Mouse (Mus musculus) frontal cortex, postnatal 14 days (tissue): Measurements from ENCODE around the gene Abcg4.
"Not testable (repeated sequence)": the region's sequence is repeated elsewhere in the genome, so short reads cannot be mapped to it uniquely, and the experiment has no call there.

ENCODE experiments used
- DNase-seq, 2 experiments: peaks; one replicate each; pipeline ENCODE4 v3.0.0; 2022; ENCODE audit warnings: low spot score in 2 of 2

Abcg4 gene

DNA sequence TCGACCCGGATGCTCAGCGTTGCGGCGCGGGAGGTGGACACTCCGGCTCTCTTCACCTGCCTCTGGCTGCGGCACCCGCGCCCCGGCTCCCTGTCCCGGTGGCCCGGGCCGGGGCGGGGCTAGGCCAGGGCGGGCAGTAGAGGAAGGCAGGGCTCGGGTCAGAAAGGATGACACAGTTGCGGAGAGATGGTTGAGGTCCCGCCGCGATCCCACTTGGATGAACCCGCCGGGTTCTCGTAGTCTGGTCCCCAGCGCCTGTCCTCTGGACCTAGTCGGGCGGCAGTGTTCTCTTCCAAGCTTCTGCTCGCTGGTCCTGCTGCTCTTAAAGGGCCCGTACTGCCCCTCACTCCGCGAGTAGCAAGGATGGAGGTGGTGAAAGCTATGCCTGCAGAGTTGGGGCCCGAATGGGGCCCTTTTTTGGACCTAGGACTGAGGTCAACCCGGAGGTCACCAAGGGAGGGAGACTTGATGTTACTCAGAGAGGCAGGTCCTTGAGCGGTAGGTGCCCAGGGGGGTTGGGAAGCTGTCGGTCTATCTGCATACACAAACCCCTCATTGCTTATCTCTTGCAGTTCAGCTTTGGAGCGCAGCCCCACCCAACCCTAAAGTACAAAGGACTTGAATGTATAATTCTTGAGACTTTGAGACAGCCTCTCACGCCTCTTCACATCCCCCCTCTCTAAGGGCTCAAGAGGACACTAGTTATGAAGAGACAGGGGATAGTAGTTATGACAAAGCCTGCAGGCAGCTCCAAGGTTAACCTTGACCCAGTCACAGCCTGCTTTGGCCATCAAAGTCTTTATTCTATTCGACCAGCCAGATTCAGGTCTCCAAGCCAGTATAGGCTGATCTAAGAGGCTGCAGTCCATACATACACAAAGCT, at the start of gene Abcg4:
TSS of gene Abcg4 (minus strand) at position 540 of the 883 bp plus-strand sequence.
- peak in 1 of 2 experiments; percentile 53 for DNase-seq

DNA sequence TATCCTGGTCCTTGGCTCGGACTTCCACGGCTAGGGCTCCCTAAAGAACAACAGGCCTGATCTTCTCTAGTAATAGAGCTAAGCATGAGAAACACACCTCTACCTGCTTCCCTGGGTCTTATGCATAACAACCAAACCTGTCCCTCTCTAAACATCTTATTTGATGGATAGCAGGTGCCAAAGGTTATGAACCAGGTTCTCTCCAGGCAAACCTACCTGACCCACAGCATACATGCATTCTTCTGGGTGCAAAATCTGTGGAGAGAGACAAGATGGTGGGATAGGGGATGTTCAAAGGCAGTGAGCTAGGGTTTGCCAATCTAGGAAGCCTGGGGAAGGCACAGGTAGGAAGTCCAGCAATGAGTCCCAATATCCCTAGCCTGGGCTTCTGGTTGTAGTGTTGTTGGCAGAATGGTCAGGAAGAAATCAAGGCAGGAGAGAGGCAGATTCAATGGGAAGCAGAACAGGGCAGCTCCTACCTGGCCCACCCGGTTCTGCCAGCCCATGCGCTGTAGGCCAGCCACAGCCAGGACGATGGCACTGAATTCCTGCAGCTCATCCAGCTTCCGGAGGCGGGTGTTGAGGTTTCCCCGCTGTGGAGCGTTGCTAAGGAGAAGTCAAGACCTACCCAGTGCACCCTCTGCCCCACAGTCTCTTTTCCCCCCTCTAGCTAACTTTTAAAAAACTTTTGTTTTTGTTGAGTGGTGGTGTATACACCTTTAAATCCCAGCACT, 49.2 kb upstream of the Abcg4 start:
- no peak for DNase-seq

DNA sequence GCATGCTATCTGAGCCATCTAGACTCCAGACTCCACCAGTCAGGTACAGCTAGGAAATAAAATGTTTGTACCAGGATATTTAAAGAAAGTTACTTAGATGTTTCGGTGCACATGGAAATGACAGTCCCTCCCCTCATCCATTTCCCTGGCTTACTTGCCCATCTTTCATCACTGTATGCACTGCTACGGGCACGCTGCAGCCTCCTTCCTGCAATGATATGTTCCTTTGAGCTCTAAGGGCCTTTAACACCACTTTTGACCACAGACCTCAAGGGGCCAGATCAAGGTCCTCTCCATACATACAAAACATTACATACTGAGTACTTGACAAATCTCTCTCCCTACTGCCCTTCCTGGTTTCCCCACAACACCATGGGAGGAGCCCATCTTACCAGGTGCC, 48.5 kb upstream of the Abcg4 start:
- DNase-seq: no peak

DNA sequence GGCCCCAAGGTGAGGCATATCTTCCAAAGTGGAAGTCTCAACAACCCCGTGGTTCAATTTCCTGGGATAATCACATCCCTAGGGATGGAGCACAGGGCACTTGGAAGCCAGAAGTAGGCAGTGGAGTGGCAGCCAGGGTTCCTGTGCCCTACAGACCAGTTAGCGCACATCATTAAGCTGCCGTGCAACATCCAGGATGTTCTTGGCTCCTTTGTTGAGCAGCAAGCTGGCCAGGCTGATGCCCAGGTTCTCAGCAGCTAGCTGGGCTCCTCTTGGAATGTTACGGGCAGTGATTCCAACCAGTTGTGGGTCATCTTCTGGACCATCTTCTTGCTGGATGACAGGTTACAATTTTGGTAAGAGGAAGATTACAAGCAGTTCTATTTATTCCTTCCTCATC, 48.1 kb upstream of the Abcg4 start:
- not testable (repeated sequence) for DNase-seq

DNA sequence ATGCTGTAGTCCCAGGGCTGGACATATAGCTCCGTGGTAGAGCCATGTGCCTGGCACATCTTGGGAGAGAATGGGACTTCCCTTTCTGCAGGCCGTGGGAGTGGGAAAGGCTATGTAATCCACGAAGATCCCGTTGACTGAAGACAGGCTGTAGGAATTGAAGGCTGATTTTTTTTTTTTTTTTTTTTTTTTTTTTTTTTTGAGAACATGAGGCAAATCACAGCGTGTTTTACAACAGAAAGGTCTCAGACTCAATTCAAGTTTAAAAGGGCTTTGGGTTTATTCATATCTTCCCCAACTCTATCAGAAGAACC, 47.6 kb upstream of the Abcg4 start:
- no peak for DNase-seq

DNA sequence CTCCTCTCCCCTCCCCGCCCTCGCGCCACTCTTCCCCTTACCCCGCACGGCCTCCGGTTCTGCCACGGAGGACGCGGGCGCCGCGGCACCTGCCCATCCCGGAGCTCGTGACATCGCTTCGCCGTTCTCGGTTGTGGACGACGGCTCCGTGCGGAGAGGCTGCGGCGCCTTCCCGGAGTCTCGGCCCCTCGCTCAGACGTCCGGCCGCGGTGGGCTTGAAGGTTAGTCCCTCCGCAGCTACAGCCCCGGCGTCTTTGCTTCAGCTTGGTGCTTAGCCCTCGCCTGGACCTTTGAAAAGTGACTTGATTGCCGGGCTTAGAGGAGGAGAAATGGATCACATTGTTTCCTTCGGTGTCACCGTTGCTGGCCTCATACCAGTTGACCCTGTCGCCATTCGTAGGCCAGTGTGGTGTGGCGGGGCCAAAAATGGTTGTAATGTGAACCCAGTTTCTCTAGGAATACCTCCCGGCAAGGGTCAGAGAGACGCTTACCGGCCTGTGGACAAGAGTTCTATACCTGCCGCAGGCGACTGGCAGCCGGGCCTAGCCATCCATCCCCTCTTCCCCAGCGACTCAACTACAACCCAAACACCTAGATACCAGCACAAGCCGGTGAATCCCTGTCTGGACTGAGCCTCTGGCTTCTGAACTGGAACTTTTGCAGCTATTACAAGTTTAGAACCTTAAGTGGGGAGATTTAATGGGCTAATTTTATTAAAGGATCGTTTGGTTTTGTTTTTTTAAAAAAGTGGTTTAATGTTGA, 47.1 kb upstream of the Abcg4 start:
- DNase-seq: no peak

DNA sequence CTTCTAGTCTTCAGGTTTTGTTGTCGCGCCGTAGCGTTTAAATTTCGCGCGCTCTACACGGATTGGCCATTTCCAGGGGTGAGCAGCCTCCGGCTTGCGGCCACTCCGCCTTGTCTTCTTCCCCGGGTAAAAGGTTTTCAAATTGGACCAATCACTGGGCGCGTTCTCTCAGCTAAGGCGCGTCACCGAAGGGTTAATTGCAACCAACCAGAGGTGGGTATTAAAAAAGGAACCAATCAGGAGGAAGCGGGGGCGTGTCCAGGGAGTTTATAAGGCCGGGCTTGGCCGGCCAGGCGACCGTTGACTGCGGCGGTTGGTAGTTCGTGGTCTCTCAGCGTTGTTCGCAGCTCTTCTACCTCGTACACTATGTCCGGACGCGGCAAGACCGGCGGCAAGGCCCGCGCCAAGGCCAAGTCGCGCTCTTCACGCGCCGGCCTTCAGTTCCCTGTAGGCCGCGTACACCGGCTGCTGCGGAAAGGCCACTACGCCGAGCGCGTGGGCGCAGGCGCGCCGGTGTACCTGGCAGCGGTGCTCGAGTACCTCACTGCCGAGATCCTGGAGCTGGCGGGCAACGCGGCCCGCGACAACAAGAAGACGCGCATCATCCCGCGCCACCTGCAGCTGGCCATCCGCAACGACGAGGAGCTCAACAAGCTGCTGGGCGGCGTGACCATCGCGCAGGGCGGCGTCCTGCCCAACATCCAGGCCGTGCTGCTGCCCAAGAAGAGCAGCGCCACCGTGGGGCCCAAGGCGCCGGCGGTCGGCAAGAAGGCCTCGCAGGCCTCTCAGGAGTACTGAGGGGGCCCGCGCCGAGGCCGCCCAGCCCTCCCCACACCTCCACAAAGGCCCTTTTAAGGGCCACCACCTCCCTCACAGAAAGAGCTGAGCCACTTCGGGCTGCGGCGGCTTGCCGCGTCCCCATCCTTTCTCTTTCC, 46.2 kb upstream of the Abcg4 start, which contains the start of gene H2afx:
TSS of gene H2afx (plus strand) at position 299 of the 935 bp plus-strand sequence.
- peak; percentile 99 for DNase-seq

DNA sequence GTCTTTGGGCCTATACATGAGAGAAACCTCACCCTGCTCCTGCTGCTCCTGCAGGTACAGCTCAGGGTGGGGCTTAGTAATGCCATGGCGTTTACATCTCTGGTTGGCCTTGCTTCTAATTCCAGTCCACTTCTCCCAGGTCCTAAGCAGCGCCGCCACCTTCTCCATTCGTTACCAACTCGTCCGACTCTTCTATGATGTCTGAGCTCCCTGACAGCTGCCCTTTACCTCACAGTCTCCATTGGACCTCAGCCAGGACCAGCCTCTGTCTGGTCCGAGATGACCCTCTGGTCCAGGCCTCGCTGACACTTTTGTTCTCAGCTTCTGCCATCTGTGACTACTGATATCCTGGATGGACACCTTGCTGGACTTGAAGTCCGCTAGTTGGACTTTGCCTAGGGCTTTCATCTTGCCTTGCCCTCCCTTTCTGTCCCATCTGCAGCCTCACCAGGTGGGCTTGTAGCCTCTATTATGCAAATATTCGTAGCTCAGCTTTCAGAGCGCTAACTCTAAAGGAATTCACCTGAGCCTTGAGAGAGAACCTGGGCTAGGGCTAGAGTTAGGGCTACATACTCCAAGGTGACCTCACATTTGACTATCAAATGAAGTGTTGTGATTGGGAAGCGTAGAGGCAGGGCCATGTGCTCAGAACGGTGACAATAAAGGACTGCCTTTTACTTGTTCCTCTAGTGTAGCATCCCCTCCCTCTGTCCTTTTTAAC, 44.7 kb upstream of the Abcg4 start:
- DNase-seq: no peak

DNA sequence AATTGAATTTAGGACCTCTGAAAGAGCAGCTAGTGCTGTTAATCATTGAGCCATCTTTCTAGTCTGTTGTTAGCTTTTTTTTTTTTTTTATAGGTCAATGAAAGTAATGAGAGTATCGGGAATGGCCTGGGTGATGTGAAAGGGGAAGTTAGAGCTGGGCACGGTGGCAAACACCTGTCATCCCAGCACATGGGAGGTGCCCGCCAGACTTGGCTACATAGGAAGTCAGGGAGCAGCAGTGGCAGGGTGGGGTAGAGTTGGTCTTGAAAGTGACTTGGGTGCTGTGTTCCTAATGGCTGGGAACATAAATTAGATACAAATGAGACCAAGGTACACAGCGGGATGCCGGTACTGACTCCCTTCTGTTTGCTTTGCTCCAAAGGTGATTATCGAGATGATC, 42.3 kb upstream of the Abcg4 start:
- no peak for DNase-seq

DNA sequence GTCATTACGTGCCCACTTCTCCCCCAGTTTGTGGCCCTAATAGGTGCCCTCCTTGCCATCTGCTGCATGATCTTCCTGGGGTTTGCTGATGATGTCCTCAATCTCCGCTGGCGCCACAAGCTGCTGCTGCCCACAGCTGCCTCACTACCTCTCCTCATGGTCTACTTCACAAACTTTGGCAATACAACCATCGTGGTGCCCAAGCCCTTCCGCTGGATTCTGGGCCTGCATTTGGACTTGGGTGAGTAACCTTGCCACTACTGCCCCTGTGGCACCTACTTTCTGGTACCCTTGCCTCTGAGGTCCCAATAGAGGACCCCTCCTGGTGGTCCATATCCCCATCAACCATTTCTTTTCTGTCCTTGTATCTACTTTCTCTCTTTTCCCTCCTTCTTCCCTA, 39.5 kb upstream of the Abcg4 start:
- no peak for DNase-seq

DNA sequence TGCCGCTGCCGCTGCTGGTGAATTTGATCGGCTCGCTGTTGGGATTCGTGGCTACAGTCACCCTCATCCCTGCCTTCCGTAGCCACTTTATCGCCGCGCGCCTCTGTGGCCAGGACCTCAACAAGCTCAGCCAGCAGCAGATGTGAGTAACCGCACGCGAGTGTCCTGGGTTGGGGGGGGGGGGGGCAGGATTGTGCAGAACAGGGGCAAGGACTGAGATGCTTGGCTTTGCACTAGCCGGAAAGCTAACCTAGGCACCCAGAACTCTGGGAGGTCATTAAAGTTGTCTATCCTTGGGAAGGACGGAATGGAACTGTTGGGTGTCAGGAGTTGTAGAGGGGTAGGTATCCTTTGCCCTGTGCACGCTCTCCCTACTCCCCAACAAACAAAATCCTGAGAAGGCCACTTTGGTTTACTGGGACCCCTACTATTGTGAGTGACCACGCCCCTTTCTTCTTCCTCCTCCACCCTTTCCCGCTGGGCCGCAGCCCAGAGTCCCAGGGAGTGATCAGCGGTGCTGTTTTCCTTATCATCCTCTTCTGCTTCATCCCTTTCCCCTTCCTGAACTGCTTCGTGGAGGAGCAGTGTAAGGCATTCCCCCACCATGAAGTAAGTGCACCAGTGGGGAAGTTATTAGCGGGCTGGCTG, 38.8 kb upstream of the Abcg4 start:
- no peak for DNase-seq

DNA sequence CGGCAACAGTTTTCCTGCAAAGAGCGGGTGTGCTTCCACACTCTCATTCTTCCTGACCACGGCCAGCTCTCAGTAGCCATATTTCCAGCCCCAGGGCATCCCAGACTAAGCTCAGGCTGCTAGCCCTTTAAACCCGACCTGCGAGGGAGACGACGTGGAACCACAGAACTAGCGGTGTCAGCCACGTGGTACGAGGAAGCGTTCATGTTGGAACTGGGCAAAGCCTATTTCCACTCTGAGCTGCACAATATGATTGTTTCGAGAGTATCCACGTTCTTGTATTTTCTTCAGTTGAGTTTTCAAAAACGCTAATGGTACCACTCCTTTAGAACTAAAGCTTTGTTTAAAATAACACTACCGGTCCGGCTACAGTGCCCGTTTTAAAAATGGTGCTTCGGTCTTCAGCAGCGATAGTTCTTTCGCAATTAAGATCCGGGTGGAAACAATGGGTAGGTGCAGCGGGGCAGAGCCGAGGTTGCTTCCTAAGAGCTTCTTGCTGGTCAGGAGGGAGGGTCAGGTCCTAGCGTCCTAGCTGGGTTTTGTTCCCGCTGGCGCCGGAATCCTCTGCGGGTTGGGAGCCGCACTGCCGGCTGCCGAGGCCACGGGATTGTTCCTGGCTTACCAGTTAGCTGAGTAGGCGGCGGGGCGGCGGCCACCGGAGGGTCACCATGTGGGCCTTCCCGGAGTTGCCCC, 38.1 kb upstream of the Abcg4 start:
- peak; percentile 74 to 76 for DNase-seq

DNA sequence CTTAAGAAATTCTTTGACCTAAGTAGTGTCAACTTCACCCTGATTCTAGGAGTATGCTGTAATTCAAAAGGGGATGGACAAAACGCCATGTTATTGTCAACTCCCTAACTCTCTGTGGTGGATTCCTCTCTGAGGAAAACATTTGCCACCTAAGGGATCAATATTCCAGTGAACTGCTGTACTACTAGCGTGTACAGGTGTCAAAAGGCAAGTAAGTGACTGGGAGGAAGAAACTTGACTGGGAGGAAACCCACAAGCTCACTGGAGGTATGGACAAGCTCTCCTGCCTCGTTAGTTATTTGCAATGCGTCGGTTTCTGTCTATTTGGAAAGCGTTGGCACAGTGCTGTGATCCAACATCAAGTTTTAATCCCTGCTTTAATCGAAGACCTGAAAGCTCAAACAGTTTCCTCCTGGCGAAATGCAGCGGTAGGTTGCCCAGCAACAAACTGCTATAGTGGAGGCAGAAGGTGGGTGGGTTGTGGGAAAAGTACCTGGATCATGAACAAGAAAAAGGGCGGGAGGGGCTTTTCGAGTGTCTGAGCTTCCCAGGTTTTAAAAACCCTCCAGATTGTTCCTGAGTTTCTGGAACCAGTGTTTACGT, 37.5 kb upstream of the Abcg4 start, which contains the start of gene Dpagt1:
TSS of gene Dpagt1 (plus strand) at position 252 of the 603 bp plus-strand sequence.
- peak in 1 of 2 experiments; percentile 64 for DNase-seq

DNA sequence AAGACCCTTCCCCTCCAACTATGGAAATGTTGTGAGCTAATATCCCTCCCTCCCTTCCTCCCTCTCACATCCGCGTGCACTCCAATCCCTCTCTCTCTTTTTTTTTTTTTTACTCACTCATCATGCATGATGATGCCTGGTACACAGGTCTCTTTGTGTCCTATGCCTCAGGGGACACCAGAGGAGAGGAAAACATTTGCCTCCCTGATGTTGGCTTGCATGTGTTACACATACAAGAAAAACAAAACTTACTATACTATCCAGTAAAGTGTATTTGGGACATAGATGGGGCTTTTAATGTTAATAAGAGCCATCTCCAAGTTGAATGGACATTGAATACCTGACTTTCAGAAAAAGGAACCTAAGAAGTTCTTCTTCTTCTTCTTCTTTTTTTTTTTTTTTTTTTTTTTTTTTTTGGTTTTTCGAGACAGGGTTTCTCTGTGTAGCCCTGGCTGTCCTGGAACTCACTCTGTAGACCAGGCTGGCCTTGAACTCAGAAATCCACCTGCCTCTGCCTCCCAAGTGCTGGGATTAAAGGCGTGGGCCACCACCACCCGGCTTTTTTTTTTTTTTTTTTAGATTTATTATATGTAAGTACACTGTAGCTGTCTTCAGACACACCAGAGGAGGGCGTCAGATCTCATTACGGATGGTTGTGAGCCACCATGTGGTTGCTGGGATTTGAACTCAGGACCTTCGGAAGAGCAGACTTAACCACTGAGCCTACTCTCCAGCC, 36.8 kb upstream of the Abcg4 start:
- DNase-seq: not testable (repeated sequence)

DNA sequence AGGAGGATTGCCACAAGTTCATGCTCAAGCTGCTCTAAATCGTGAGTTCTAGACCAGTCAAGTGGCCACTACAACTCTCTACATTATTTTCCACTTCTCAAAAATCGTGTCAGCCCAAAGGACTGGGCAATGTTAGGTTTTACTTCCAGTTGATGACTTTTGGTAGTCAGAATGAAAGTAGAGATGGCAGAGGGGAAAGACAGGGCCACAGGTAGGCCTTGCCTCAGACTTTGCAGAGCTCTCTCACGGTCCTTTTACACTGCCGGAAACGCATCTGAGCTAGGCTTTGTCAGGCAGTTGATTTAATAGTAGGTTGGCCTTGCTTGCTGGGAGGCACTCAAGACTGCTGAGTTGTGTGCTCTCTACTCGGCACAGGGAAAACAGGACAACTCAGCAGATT, 35.7 kb upstream of the Abcg4 start:
- no peak for DNase-seq

DNA sequence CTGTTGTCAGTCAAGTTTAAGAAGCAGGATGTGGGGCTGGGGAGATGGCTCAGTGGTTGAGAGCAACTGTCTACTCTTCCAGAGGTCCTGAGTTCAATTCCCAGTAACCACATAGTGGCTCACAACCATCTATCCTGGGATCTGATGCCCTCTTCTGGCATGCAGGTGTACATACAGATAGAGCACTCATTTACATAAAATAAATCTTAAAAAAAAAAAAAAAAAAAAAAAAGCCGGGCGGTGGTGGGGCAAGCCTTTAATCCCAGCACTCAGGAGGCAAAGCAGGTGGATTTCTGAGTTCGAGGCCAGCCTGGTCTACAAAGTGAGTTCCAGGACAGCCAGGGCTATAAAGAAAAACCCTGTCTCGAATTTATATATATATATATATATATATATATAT, 35.2 kb upstream of the Abcg4 start:
- DNase-seq: not testable (repeated sequence)

DNA sequence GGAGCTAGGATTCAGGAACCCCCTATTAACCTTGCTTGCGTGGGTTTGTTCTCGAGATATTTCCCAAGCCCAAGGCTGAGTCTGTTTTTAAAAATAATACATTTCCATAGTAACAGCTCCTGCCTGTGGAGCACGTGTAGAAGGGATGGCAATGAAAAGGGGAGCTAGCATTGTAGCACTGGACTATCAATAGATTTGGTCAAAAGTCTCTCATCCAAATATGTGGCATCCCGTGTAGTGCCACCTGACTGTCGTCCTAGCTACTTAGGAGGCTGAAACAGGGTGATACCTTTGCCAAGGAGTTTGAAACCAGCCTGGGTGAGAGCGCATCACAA, 32.4 kb upstream of the Abcg4 start:
- DNase-seq: no peak
